Mouse (Mus musculus): ENCODE results near the gene M1ap.

The M1ap gene

DNA sequence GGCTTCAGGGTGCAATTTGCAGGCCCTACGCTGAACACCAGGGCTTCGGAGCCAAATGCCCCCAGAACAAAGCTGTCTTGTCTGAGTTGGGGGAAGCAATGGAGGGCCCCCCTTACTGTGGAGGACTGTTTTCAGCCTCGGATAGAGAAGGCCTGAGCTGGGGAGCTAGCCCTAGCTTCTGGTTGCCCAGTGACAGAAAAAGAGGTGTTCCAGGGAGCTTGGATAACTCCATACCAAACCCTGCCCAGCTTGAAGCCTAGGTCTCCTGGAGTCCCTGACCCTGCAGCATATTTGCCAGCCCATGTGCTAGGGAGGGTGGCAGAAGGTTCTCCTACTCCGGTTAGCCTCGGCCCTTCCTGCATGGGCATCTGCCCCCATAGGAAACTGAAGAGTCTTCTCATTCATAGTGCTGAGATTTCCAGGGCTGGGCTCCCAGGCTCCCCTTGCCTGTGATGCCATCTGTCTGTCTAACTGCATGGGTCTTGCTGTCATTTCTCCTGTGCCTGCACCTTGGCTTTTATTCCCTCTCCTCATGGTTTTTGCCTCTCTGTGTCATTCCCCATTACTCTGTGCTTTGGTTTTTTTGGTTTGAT is 87.9 kb downstream of the M1ap start:
- DNase-seq (ENCODE audit: low spot score in 2 of 2), result peak in 1 of 2 experiments; percentile 50

DNA sequence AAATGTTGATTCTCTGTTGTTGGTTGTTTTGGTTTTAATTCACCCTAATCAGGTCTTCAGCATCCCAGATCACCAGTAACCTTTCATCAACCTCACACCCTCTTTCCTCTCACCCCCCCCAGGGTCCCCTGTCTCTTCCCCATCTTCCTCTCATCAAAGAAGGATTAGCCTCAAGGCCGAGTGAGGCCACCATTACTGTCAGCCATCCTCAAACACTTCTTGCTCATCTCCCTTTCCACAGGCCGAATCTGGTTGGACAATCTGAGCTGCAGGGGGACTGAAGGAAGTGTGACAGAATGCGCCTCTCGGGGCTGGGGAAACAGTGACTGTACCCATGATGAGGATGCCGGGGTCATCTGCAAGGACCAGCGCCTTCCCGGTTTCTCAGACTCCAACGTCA is 90.5 kb downstream of the M1ap start:
- no peak for DNase-seq (ENCODE audit: low spot score in 2 of 2)

DNA sequence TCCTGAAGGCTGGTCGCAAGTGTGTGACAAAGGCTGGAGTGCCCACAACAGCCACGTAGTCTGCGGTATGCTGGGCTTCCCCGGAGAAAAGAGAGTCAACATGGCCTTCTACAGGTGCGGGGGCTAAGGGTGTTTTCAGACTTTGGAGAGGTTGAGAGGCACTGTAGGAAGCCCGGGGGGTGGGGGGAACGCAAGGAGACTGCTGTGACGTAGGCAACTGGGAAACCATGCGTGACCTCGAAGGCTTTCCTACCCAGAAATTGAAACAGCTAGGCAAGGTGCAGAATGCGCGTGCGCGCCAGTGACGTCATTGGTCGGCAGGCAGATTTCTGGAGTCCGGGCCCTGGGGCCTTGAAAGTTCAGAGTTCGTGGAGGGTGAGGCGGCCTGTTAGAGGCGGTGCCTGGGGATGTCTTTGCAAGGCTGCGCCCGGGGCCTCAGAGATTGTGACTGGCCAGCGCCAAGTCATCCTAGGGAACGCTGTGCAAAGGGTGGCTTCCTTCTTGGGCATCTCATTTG is 91.9 kb downstream of the M1ap start:
- peak; percentile 80 to 87 for DNase-seq (ENCODE audit: low spot score in 2 of 2)

DNA sequence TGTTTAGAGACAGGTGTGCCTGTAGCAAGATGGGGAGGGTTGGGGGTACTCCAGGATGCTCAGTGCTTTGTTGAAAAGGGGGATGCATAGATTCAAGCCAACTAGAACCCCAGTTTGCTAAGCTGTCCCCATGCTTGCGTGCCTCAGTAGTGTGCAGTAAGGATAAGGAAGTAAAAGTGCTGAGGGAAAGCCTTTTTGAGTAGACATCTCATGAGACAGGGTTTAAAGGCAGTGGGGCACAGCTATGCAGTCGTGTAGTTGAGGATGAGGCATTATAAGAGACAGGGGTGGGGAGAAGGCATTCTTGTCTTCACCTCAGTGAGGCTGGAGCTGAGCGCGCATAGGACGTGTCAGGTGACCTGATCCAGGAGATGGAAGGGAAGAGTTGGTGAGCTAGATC is 93.9 kb downstream of the M1ap start:
- no peak for DNase-seq (ENCODE audit: low spot score in 2 of 2)

DNA sequence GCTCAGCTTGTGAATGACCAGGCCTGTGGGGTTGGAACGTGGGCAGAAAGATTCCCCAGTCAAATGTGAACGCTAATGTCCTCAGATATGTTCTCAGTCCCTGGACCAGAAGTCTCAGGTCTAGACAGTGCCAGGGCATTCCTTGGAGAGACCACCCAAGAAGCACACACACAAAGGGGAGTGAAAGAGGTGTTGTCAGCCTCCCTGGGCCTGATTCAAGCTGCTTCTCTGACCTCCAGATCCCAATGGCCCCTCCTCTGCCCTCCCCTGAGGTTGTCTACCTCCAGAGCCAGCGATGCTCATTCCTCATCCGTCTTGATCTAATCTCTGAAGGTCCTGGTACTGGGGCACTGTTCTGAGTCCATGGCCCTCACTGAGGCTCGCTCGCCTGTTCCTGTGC is 96.9 kb downstream of the M1ap start:
- DNase-seq (ENCODE audit: low spot score in 2 of 2), result no peak

DNA sequence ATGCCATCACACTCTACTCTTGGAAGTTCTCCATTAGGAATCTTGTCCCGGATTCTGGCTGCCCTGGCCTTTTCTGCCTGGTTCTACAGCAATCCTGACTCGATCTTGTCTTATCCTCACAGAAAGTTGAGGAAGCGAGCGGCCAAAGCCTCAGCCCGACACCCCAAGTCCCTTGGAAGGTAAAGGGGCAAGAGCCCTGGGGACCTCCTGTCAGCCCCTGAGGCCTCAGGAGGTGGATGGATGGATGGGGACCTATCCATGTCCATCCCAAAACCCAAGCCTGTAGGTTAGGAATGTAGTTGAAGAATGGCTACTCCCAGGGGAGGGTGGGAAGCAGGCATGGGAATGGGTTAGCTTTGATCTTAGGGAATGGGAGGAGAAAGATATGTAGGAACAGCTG is 97.3 kb downstream of the M1ap start:
- no peak for DNase-seq (ENCODE audit: low spot score in 2 of 2)

DNA sequence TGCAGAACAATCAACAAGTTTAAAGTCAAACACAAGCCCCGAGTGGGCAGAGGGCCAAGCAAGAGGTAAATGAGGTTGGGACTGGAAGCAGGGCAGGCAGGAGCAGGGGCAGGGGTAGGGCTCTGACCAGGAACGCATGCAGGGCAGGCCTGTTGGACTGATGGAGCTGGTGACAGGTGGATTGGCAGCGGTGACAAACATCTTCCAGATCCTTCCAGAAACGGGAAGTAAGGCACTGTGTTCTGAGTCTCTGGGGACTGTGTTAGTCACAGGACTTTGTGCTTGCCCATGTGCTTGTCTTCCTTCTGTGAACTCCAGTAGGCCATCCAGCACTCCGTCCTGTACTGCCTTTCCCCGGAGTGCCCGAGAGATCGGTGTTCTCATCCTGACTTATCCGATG is 98.0 kb downstream of the M1ap start:
- DNase-seq (ENCODE audit: low spot score in 2 of 2), result no peak

DNA sequence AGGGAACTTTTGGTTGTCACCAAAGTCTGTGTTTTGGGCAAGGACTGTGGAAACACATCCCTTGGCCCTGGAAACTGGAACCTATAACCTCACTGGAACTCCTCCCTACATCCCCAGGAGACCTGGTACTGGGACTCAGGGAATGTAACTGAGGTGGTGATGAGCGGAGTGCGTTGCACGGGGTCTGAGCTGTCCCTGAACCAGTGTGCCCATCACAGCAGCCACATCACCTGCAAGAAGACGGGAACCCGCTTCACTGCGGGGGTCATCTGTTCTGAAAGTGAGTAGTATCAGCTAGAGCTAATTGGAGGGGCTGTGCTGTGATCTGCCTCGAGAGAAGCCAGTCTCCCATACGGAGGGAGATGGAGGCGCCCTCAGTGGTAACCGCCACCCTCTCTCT is 102.7 kb downstream of the M1ap start:
- no peak for DNase-seq (ENCODE audit: low spot score in 2 of 2)

DNA sequence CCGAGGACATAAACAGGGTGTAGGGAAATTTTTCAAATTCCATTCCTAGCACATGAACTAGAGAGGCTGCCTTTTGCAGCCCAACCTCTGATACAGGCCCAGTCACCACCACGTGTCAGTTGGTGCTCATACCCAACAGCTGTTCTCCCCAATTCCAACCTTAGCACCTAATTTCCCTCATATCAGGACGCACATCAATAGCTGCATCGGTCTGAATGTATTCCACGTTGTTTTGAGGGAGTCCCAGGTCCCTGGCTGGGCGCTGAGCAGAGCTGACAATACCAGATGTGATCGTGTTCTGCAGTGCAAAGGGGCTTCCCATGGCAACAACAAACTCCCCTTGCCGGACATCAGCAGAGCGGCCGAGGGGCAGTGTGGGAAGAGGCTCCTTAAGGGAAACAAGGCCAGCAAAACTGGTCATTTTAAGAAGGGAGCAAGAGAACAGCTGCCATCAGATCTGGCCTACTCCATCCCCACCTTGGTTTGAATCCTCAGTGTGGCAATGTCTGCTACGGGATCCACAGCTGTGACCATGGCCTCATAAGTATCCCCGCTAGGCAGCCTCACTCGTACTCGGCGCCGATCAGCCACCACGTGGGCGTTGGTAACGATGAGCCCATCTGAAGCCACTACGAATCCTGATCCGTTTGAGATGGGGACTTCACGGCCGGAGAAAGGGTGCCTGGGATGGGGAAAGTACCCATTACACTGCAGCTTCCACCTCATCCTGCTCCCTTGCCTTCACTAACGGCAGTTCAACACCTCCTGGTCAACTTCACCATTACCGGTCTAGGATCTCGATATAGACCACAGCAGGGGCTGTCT is 106.6 kb downstream of the M1ap start:
- DNase-seq (ENCODE audit: low spot score in 2 of 2), result no peak

DNA sequence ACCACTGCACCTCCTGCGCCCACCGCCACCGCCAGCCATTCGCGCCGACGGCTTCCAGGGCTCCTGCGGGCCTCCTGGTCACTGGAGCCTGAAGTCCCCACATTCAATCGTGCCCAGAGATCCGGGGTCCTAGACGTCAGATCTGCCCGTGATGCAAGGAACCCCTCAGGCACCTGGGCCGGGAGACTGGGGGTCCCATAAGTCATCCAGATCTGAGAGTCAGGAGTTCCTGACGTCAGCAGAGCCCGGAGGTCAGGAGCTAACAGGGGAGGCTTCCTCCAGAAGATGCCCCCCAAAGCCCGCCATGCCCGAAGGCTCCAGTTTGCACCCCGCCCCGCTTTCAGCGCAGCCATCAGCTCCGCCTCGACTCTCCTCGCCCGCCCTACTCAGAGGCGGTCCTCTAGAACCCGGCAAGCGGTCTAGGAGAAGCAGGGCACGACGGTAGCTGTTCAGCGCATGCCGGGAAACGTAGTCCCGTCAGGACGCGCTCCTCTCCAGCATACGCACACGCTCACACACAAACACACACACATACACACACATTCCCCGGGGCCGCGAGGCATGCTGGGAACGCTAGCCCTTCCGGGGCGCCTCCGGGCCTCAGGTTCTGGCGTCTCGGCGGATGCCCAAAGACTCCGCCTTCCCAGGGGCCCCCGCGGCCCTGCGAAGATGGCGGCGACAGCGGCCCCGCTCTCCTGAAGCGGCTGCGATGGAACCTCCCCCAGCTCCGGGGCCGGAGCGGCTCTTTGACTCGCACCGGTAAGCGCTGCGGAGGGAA is 107.6 kb downstream of the M1ap start, which contains the start of gene Aup1:
TSS of gene Aup1 (plus strand) at position 448 of the 778 bp plus-strand sequence.
- peak; percentile 95 to 96 for DNase-seq (ENCODE audit: low spot score in 2 of 2)

DNA sequence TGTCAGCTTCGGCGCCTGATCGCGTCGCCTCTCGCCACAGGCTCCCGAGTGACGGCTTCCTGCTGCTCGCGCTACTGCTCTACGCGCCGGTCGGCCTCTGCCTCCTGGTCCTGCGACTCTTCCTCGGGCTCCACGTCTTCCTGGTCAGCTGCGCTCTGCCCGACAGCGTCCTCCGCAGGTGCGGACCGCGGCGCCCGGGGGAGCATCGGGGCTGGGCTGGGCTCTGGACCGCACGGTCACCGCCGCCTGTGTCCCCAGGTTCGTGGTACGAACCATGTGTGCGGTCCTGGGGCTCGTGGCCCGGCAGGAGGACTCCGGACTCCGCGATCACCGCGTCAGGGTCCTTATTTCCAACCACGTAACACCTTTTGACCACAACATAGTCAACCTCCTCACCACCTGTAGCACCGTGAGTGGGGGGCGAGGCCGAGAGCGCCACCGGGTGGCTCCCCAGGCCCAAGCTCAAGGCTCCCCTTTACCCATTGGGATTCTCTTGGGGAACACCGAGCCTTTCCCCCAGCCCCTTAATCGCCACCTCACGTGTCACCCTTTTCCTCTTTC is 108.2 kb downstream of the M1ap start, which contains the start of gene Htra2:
TSS of gene Htra2 (minus strand) at position 403 of the 561 bp plus-strand sequence.
- no peak for DNase-seq (ENCODE audit: low spot score in 2 of 2)

DNA sequence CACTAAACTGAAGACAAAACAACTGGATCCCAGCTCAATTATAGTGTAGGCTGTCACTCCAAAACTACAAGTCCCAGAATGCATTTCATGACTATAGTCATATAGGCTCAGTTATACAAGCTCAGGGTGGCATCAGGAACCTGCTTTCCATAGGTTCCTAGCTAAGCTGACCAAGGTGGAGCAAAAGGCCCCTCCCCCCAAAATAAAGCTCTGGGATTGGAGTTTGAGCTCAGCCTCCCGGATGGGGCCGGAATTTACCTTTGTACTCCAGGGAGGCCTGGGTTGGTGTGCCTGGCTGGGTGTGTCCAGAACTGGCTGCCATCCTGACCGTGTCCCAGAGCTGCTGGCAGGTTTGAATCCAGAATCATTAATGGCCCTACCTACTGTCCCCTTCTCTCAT is 111.1 kb downstream of the M1ap start, which contains the start of gene Dqx1:
TSS of gene Dqx1 (plus strand) at position 55 of the 400 bp plus-strand sequence.
- DNase-seq (ENCODE audit: low spot score in 2 of 2), result no peak

DNA sequence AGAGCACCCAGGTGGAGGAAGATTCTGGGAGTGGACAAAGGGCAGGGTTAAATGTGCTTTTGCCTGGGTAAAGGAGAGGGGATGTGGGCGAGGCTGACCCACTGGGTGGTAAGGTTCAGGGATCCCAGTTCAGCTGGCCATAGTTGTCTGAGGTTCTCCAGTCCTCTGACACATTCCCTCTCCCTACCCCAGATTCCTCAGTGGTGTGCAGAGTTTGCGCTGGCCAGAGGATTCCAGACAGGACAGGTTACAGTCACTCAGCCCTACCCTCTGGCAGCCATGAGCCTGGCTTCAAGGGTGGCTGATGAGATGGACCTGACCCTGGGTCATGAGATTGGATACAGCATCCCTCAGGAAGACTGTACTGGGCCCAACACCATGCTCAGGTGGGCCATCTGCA is 112.0 kb downstream of the M1ap start:
- DNase-seq (ENCODE audit: low spot score in 2 of 2), result no peak

DNA sequence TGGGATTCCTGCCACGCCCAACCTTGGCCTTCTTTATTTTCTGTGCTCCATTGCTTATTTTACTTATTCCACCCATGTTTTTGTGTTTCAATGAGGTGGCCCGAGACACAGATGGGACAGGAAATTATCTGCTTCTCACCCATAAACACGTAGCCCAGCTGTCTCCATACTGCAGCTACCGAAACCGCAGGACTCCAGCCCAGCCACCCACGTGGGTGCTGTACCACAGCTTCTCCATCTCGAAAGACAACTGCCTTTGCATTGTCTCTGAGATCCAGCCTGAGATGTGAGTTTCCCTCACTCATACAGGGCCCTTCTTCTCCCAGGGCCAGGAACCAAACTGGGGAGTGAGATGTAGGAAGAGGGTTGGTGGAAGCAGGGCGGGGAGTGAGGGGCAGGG is 119.3 kb downstream of the M1ap start:
- no peak for DNase-seq (ENCODE audit: low spot score in 2 of 2)

DNA sequence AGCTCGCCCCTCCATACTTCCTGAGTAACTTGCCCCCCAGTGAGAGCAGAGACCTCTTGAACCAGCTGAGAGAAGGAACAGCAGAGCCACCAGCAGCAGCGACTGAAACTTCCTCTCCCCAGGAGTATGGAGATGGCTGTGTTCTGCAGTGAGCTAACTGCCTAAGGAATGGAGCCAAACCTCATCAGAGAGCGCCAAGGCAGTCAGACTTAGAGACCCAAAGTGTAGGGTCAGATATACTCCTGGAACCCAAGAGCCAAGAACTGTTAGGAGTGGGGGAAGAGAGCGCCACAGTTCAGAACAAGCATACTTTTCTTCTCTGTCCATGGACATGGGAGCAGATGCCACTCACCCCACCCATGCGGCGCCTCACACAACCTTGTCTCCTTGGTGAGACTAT is 119.7 kb downstream of the M1ap start:
- no peak for DNase-seq (ENCODE audit: low spot score in 2 of 2)

DNA sequence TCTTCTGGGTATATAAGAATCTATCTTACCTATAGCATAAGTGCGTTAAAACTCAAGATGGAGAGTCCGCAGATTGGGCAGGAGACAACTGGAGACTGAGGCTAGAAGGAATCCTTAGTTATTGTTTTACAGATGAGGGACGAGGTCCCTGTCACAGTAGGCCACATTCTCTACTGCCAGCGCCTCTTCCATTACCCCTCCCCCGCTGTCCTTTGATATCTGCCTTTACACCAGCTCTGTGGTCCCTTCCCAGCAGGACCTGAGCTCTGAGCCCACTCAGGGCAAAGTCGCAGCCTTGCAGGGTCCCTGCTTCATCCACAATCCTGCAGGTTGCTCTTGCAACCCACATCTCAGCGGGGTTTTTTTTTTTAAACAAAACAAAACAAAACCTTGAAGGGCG is 121.5 kb downstream of the M1ap start:
- no peak for DNase-seq (ENCODE audit: low spot score in 2 of 2)

DNA sequence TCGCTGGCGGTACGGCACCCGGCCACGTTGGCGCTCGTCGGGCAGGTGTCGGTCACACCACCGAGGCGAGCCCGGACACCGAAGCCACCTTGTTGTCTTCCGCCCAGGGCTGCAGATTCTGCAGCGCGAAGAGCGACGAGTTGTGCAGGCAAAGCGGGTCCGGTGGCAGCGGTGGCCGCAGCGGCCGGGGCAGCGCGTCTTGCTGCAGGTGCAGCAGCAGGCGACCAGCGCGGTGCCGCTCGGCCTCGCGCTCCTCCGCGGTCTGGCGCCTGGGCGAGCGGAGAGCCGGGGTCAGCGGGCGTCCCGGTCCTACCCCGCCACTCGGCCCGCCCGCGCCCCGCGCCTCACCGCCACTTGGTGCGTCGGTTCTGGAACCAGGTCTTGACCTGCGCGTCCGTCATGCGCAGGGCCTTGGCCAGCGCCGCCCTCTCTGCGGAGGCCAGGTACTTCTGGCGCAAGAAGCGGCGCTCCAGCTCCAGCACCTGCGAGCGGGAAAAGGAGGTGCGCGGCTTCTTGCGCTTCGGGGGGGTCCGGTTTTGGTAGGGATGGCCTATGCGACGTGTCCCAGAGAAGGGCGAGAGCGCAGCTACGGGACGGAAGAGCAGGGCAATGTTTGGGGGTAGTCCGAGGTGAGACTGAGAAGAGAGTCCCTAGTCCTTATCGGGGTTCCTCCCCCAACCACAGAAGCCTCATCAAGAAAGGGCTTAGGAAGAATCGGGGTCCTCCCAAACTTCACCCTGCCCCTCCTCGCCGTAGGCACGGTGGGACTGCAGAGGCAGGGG is 122.2 kb downstream of the M1ap start:
- DNase-seq (ENCODE audit: low spot score in 2 of 2), result no peak

DNA sequence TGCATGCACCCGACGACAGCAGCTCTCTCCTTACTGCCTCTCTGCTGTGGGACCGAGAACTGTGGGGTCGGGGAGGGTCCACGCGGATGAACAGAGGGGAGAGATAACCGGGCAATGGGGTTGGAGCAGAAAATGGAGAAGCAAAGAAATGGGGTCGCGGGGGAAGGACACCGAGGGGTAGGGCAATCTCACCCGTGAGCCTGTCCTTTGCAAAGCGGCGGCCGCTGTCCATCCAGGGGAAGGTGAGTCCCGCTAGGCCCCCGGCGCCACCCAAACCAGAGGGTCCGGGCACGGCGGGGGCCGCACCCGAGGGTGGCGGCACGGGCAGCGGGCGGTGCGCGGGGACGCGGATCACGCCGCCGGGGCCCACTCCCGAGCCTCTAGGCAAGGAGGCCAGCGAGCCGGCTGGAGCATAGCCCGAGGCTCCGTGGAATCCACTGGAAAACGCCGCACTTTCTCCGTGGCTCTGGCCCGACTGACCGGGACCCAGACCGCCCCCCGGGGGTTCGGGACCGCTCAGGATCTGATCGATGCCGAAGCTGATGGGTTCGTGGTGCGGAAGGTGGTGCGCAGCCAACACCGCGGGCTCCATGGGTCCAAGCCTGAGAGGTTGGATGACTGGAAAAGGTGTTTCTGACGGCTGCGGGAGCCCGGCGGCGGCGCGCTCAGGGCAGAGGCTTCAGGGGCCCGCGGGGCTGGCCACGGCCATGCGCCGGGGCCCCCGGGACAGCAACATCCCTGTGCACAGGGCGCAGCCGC is 123.0 kb downstream of the M1ap start:
- DNase-seq (ENCODE audit: low spot score in 2 of 2), result no peak

DNA sequence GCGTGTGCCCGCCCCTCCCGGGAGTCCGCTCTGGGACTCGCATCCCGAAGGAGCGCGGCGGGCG is 123.4 kb downstream of the M1ap start, which contains the start of gene Tlx2:
TSS of gene Tlx2 (minus strand) at position 47 of the 64 bp plus-strand sequence.
- DNase-seq (ENCODE audit: low spot score in 2 of 2), result no peak

DNA sequence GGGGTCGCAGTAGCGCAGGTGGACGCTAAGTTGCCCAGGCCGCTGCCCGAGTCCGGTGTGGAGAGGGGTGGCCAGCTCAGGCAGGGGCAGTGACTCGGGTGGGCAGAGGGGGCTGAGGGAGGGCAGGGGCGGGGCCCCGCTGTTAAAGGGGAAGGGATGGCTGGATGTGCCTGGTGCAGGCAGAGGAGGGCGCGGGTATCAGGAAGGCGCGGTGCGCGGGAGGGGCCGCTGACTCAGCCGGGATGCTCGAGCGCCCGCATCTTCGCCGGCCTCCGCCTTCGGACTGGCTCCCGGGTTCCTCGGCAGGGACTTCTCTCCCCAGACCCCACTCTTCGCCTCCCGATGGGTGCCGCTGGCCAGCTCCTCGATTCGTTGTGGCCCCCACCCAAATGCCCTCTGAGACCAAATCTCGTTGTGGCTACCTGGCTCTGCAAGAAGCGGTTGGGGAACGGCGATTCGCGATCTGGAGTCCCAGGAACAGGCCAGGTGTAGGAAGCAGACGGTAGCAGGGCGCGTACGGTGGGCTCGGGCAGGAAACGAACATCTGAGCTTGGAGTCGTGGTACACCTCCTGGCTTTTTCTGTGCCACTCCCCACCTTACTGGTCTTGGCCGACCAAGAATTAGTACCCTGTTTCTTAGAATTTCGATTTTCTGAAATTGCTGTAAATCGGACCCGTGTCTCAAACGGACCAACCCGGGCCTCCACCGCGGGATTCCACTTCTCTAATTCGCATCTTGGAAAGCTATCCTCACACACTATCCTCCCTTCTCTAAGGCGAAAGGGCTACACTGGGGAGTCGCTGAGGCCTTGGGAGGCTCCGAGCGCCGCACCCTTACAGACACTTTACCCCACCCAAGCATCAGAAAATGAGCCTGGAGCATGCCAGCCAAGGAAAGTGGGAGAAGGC is 123.9 kb downstream of the M1ap start:
- DNase-seq (ENCODE audit: low spot score in 2 of 2), result no peak

All from urinary bladder, postnatal 4 days (tissue).